Mouse (Mus musculus) CH12.LX (cell line): ENCODE measurements at regions not wholly inside any gene's neighbourhood (a gene's known extent, or its start where the extent isn't known, plus 50 kb on each side); places are given as distances from the start of the nearest gene placed in this dataset.

Experiments used
- DNase-seq: peaks from one replicate; pipeline ENCODE4 v3.0.0-alpha.2; 2013; ENCODE audit errors: extremely low read depth
- H3K27ac ChIP-seq: 2 replicates; pipeline ENCODE4 v1.5.1; 2012; ENCODE audit warnings: low read depth, mild to moderate bottlenecking, control low read depth, moderate library complexity; ENCODE audit not compliant: insufficient read depth
- H3K27me3 ChIP-seq: replicated peaks from 2 replicates; pipeline ENCODE3; 2012; ENCODE audit warnings: inconsistent platforms
- H3K36me3 ChIP-seq, 2 experiments: replicated peaks in 1 of 2; 2 replicates each; pipeline versions ENCODE3 to v1.6.1; 2012; ENCODE audit warnings: inconsistent platforms in 1 of 2, low read length in 1 of 2, mild to moderate bottlenecking in 1 of 2, mixed read lengths in 1 of 2, moderate library complexity in 1 of 2; ENCODE audit not compliant: control insufficient read depth in 1 of 2, insufficient read depth in 1 of 2
- H3K4me1 ChIP-seq, 2 experiments: 2 replicates each; pipeline ENCODE4 v1.6.1; 2012; ENCODE audit warnings: inconsistent platforms in 1 of 2, moderate library complexity in 1 of 2; ENCODE audit not compliant: insufficient read depth in 2 of 2, control insufficient read depth in 1 of 2
- H3K4me2 ChIP-seq: 2 replicates; pipeline ENCODE4 v1.6.1; 2012; ENCODE audit warnings: low read depth, mild to moderate bottlenecking, control low read depth; ENCODE audit not compliant: poor library complexity, insufficient read depth, severe bottlenecking
- H3K4me3 ChIP-seq, 3 experiments: fragments of 150-350 bp in 1 of 3; sonication (generic) in 1 of 3; replicated peaks in 1 of 3; 2 replicates each; pipeline versions ENCODE3 to v1.5.1; 2011 to 2012; ENCODE audit warnings: low read depth in 2 of 3, low read length in 2 of 3, mild to moderate bottlenecking in 2 of 3, moderate library complexity in 2 of 3, control low read depth in 1 of 3, improper control_type of control experiment in 1 of 3, inconsistent platforms in 1 of 3, mixed read lengths in 1 of 3; ENCODE audit not compliant: poor library complexity in 1 of 3
- H3K79me2 ChIP-seq: replicated peaks from 2 replicates; pipeline ENCODE4 v1.6.1; 2012; ENCODE audit warnings: mild to moderate bottlenecking, moderate library complexity; ENCODE audit not compliant: control insufficient read depth, poor library complexity, insufficient read depth, severe bottlenecking; ENCODE audit errors: extremely low read depth
- H3K9ac ChIP-seq: 2 replicates; pipeline ENCODE4 v1.6.1; 2012; ENCODE audit warnings: low read depth, mild to moderate bottlenecking, control low read depth, moderate library complexity; ENCODE audit not compliant: insufficient read depth
- H3K9me3 ChIP-seq: replicated peaks from 2 replicates; pipeline ENCODE3; 2012; ENCODE audit warnings: low read length, inconsistent platforms, mixed read lengths
- BHLHE40 ChIP-seq: IDR thresholded peaks from 2 replicates; pipeline ENCODE4 v1.6.1; 2011; ENCODE audit warnings: mild to moderate bottlenecking, low read depth, low read length, improper control_type of control experiment
- CHD1 ChIP-seq: IDR thresholded peaks from 2 replicates; pipeline ENCODE4 v1.6.1; 2012; ENCODE audit warnings: low read depth, low read length, improper control_type of control experiment, inconsistent platforms
- CHD2 ChIP-seq: IDR thresholded peaks from 2 replicates; pipeline ENCODE4 v1.6.1; 2011; ENCODE audit warnings: low read length, improper control_type of control experiment
- CTCF ChIP-seq, 2 experiments: IDR thresholded peaks in 1 of 2; conservative IDR thresholded peaks in 1 of 2; 2 replicates each; pipeline ENCODE4 v1.5.1; 2011 to 2012; ENCODE audit warnings: low read depth in 2 of 2, low read length in 2 of 2, improper control_type of control experiment in 1 of 2, inconsistent platforms in 1 of 2, mild to moderate bottlenecking in 1 of 2, moderate library complexity in 1 of 2
- E2F4 ChIP-seq: IDR thresholded peaks from 2 replicates; pipeline ENCODE4 v1.6.1; 2011; ENCODE audit warnings: low read depth, low read length, improper control_type of control experiment; ENCODE audit not compliant: insufficient replicate concordance
- ETS1 ChIP-seq: conservative IDR thresholded peaks from 2 replicates; pipeline ENCODE4 v1.6.1; 2012; ENCODE audit warnings: low read depth, mild to moderate bottlenecking, inconsistent platforms, low read length, improper control_type of control experiment, moderate library complexity
- IRF4 ChIP-seq: IDR thresholded peaks from 2 replicates; pipeline ENCODE4 v1.6.1; 2014; ENCODE audit warnings: low read depth, mild to moderate bottlenecking, inconsistent platforms, low read length, improper control_type of control experiment
- JUND ChIP-seq: conservative IDR thresholded peaks from 2 replicates; pipeline ENCODE4 v1.6.1; 2011; ENCODE audit warnings: low read depth, low read length, improper control_type of control experiment
- KAT2A ChIP-seq: IDR thresholded peaks from 2 replicates; pipeline ENCODE4 v1.6.1; 2012; ENCODE audit warnings: low read length, improper control_type of control experiment, inconsistent platforms; ENCODE audit not compliant: insufficient replicate concordance
- MAZ ChIP-seq: IDR thresholded peaks from 2 replicates; pipeline ENCODE4 v1.6.1; 2012; ENCODE audit warnings: low read depth, mild to moderate bottlenecking, inconsistent platforms, low read length, improper control_type of control experiment, moderate library complexity
- NELFE ChIP-seq: IDR thresholded peaks from 2 replicates; pipeline ENCODE4 v1.6.1; 2011; ENCODE audit warnings: low read depth, low read length, improper control_type of control experiment
- NRF1 ChIP-seq: IDR thresholded peaks from 2 replicates; pipeline ENCODE4 v1.6.1; 2014; ENCODE audit warnings: low read depth, mild to moderate bottlenecking, inconsistent platforms, low read length, improper control_type of control experiment, moderate library complexity
- PAX5 ChIP-seq: IDR thresholded peaks from 2 replicates; pipeline ENCODE4 v1.6.1; 2012; ENCODE audit warnings: low read length, inconsistent platforms, mixed read lengths
- POLR2A ChIP-seq: IDR thresholded peaks from 2 replicates; pipeline ENCODE4 v1.6.1; 2011; ENCODE audit warnings: low read depth, mild to moderate bottlenecking, improper control_type of control experiment, low read length
- POLR2AphosphoS2 ChIP-seq: IDR thresholded peaks from 2 replicates; pipeline ENCODE4 v1.6.1; 2011; ENCODE audit warnings: low read depth, low read length, improper control_type of control experiment
- RAD21 ChIP-seq: IDR thresholded peaks from 2 replicates; pipeline ENCODE4 v1.6.1; 2011; ENCODE audit warnings: low read depth, mild to moderate bottlenecking, low read length, improper control_type of control experiment, moderate library complexity
- RCOR1 ChIP-seq: conservative IDR thresholded peaks from 2 replicates; pipeline ENCODE4 v1.6.1; 2012; ENCODE audit warnings: low read depth, mild to moderate bottlenecking, inconsistent platforms, low read length, improper control_type of control experiment
- SIN3A ChIP-seq: IDR thresholded peaks from 2 replicates; pipeline ENCODE4 v1.6.1; 2012; ENCODE audit warnings: low read length, improper control_type of control experiment, inconsistent platforms
- SMC3 ChIP-seq: IDR thresholded peaks from 2 replicates; pipeline ENCODE4 v1.6.1; 2011; ENCODE audit warnings: low read depth, low read length, improper control_type of control experiment
- TBP ChIP-seq: conservative IDR thresholded peaks from 2 replicates; pipeline ENCODE4 v1.6.1; 2011; ENCODE audit warnings: low read depth, low read length, improper control_type of control experiment
- TCF12 ChIP-seq: IDR thresholded peaks from 2 replicates; pipeline ENCODE4 v1.6.1; 2014; ENCODE audit warnings: low read depth, mild to moderate bottlenecking, inconsistent platforms, low read length, improper control_type of control experiment
- UBTF ChIP-seq: IDR thresholded peaks from 2 replicates; pipeline ENCODE4 v1.6.1; 2012; ENCODE audit warnings: low read depth, mild to moderate bottlenecking, inconsistent platforms, low read length, improper control_type of control experiment, moderate library complexity
- USF2 ChIP-seq: conservative IDR thresholded peaks from 2 replicates; pipeline ENCODE4 v1.6.1; 2011; ENCODE audit warnings: low read depth, low read length, improper control_type of control experiment
- ZC3H11A ChIP-seq: IDR thresholded peaks from 2 replicates; pipeline ENCODE4 v1.6.1; 2012; ENCODE audit warnings: low read depth, mild to moderate bottlenecking, inconsistent platforms, low read length, improper control_type of control experiment
- ZKSCAN1 ChIP-seq: IDR thresholded peaks from 2 replicates; pipeline ENCODE4 v1.6.1; 2012; ENCODE audit warnings: low read depth, inconsistent platforms, low read length, improper control_type of control experiment, borderline replicate concordance
- ZNF384 ChIP-seq: IDR thresholded peaks from 2 replicates; pipeline ENCODE4 v1.6.1; 2012; ENCODE audit warnings: low read depth, low read length, improper control_type of control experiment, inconsistent platforms
- dilution Hi-C: fragments of 300-500 bp; cut with MboI; formaldehyde crosslinking; loops from 2 replicates; pipeline ENCODE4 v1.14.3; 2020; ENCODE audit warnings: low sequenced_read_pairs; ENCODE audit not compliant: extremely low pct_unique_long_range_greater_than_20kb, extremely low pct_ligation_motif_present
- in situ Hi-C: fragments of 300-500 bp; cut with MboI; formaldehyde crosslinking; loops from 3 replicates; pipeline ENCODE4 v1.14.3; 2019; ENCODE audit warnings: low sequenced_read_pairs, low pct_ligation_motif_present, low pct_unique_long_range_greater_than_20kb, mixed read lengths

- Histone ChIP-seq H3K9me3 (no peaks in the 10 kb centered on the region), H3K4me2 (no peak overlapping the region; the same call in none of the 2 replicates), H3K27me3 (no peaks in the 10 kb centered on the region), H3K4me3 (no peak overlapping the region), H3K4me1 (peaks cover 0 to 5% of the 10 kb centered on the region in 2 experiments; a peak in 1 of 4 replicates), H3K9ac (no peak overlapping the region), H3K79me2 (no peaks in the 10 kb centered on the region), H3K36me3 (no peaks in the 10 kb centered on the region), H3K27ac (no peak overlapping the region)
- TF ChIP-seq TBP, result no peak
- TF ChIP-seq ZKSCAN1, result no peak
- no peak for TF ChIP-seq IRF4
- TF ChIP-seq ETS1, result no peak
- TF ChIP-seq E2F4, result no peak
- no peak for TF ChIP-seq JUND
- no peak for TF ChIP-seq ZNF384
- in situ Hi-C loops, result no loop called here
- dilution Hi-C loops, result no loop called here
- DNase-seq, result no peak
These were observed 116.7 kb upstream of the Rai14 start for GRCm38 (mm10) chr15:10831106-10831505.

- dilution Hi-C loops (no loop called here), in situ Hi-C loops (no loop called here)
- Histone ChIP-seq H3K9ac (no peak overlapping the region), H3K27me3 (no peaks in the 10 kb centered on the region), H3K4me1 (peaks cover 0 to 5% of the 10 kb centered on the region in 2 experiments; a peak in 1 of 4 replicates), H3K27ac (no peak overlapping the region), H3K36me3 (no peaks in the 10 kb centered on the region), H3K79me2 (no peaks in the 10 kb centered on the region), H3K4me3 (no peak overlapping the region), H3K4me2 (no peak overlapping the region), H3K9me3 (no peaks in the 10 kb centered on the region)
- TF ChIP-seq CHD1, result no peak
- TF ChIP-seq CHD2, result no peak
- TF ChIP-seq RCOR1, result no peak
- TF ChIP-seq BHLHE40, result no peak
- no peak for TF ChIP-seq POLR2A
- no peak for TF ChIP-seq E2F4
- TF ChIP-seq CTCF (conservative IDR thresholded peaks at IDR 0.05 in 1 of 2, IDR thresholded peaks at IDR 0.05 in 1 of 2; ENCODE audit: low read depth in 2 of 2, low read length in 2 of 2), result no peak
- TF ChIP-seq NELFE, result no peak
- TF ChIP-seq UBTF, result no peak
- no peak for TF ChIP-seq NRF1
- no peak for TF ChIP-seq ZC3H11A
- no peak for TF ChIP-seq SMC3
- TF ChIP-seq SIN3A, result no peak
- no peak for TF ChIP-seq TCF12
- no peak for TF ChIP-seq USF2
- no peak for TF ChIP-seq MAZ
- no peak for TF ChIP-seq POLR2AphosphoS2
- TF ChIP-seq RAD21, result no peak
- no peak for TF ChIP-seq KAT2A
- TF ChIP-seq PAX5, result no peak
- DNase-seq, result no peak
These were observed 117.9 kb upstream of the Rai14 start for GRCm38 (mm10) chr15:10832331-10832730.
